Mouse (Mus musculus): ENCODE measurements around the gene Lmntd1.

DNA sequence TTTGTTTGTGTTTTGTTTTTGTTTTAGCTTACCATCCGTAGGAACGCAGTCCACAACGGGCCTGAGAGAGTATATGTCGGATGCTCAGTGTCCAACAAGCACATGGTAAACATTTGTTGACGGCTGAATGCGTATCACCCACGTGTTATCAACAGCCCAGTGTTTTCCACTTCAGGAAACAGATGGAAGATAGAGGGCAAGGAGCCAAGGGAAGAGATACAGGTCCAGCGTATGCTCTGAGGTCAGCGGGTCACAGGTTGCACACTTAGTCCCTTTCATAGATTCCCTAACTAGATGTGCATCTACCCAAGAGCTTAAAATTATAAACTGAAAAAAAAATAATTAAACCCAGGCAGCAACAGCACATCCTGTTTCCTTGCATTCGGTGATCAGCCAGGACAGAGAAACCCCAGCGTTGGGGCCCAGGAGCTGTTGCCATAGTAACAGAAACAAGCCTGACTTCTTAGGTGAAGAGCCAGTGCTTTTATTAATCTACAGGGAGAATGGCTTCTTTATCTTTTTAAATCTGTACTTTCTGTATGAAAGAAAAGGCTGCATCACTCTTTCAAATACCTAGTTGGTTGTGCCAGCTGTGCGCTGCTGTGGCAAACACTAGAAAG lies 128.0 kb downstream of the Lmntd1 start:
- TF ChIP-seq CTCF (IDR thresholded peaks at IDR 0.05; ENCODE audit: borderline replicate concordance, insufficient read depth, low read length) (no peak), POLR2A (IDR thresholded peaks at IDR 0.05; ENCODE audit: low read depth, low read length) (no peak)

All from embryonic fibroblast, embryonic 13.5 days (primary cell).